Comparison of ENCODE assay signal across 22 mouse cellular contexts in genomic region chr5:139542043-139542365, GRCm38 (mm10). TPM values are rescaled to one million over a fixed set of nuclear protein-coding genes. Genes with fewer than 3 reads are reported as not detected.
DNase-seq lines count a peak whose midpoint lies in the region; ATAC-seq and TF ChIP-seq lines count a peak whose summit lies in the region.
"Had no signal": no experiment of that assay in that cellular context is flagged by ENCODE, and none has a peak within 500 bp of the region (broad histone marks: within the 10 kb centered on the region; RNA-seq: fewer than 3 reads in every experiment).

No protein-coding gene starts in this region.

- H3K27ac ChIP-seq in left cerebral cortex, adult 2 months = no peak overlapping the region
- H3K27ac ChIP-seq in hindbrain, embryonic 14.5 days = peak overlapping the region; percentile 78
- no peak overlapping the region for H3K27ac ChIP-seq in neural tube, embryonic 12.5 days
- H3K27ac ChIP-seq: embryonic facial prominence, embryonic 15.5 days; forebrain, embryonic 15.5 days had no signal

- TF ChIP-seq CTCF in left cerebral cortex, adult 2 months (IDR thresholded peaks at IDR 0.05) = no peak

- peak; percentile 70 to 74 for DNase-seq in cerebellum, postnatal 10 days
- no peak for DNase-seq in cerebellum, adult 9-10 months
- DNase-seq in left cerebral cortex, postnatal 4 days = peak; percentile 38
- no peak for DNase-seq in left cerebral cortex, adult 2 months (ENCODE audit: extremely low spot score in 1 of 2, low spot score in 2 of 2)
- no peak for DNase-seq in hindbrain, embryonic 14.5 days (ENCODE audit: low spot score)
- no peak for DNase-seq in thymus, adult 18-20 months
- DNase-seq in frontal cortex, adult 2 months (ENCODE audit: extremely low spot score in 1 of 2, low spot score in 1 of 2) = no peak
- DNase-seq: adrenal gland, postnatal 14 days; B cell, adult 2 months; gastrocnemius, postnatal 25 days; kidney, adult 2 months; layer of hippocampus, adult 9-11 months; lung, postnatal 4 days; right cerebral cortex, postnatal 4 days; thymus, postnatal 14 days had no signal

- H3K36me3 ChIP-seq in hindbrain, embryonic 14.5 days (replicated peaks; ENCODE audit: control insufficient read depth, insufficient read depth) = no peaks in the 10 kb centered on the region
- H3K36me3 ChIP-seq in neural tube, embryonic 12.5 days = peaks cover 3% of the 10 kb centered on the region; the same call in 1 of the 2 replicates
- H3K36me3 ChIP-seq: embryonic facial prominence, embryonic 15.5 days; forebrain, embryonic 15.5 days had no signal

- H3K4me2 ChIP-seq in hindbrain, embryonic 14.5 days (replicated peaks) = peak overlapping the region; percentile 64
- H3K4me2 ChIP-seq in neural tube, embryonic 12.5 days (replicated peaks) = peak overlapping the region; percentile 50; the same call in 1 of the 2 replicates
- H3K4me2 ChIP-seq: embryonic facial prominence, embryonic 15.5 days; forebrain, embryonic 15.5 days; heart, embryonic 11.5 days had no signal

- no peak overlapping the region for H3K9ac ChIP-seq in hindbrain, embryonic 14.5 days
- no peak overlapping the region for H3K9ac ChIP-seq in neural tube, embryonic 12.5 days
- H3K9ac ChIP-seq: embryonic facial prominence, embryonic 15.5 days; forebrain, embryonic 15.5 days had no signal

- ATAC-seq in hindbrain, embryonic 14.5 days (ENCODE audit: low FRiP score) = no peak
- ATAC-seq in neural tube, embryonic 12.5 days (ENCODE audit: low FRiP score, low read depth) = no peak
- ATAC-seq: forebrain, embryonic 15.5 days had no signal

- 0% methylated on average over 1 of the region's 1 CpGs for WGBS in hindbrain, embryonic 14.5 days
- 5% methylated on average over 1 of the region's 1 CpGs for WGBS in neural tube, embryonic 12.5 days

- H3K9me3 ChIP-seq in hindbrain, embryonic 14.5 days (ENCODE audit: control insufficient read depth, low read length) = no peaks in the 10 kb centered on the region
- H3K9me3 ChIP-seq in neural tube, embryonic 12.5 days = no peaks in the 10 kb centered on the region
- H3K9me3 ChIP-seq: embryonic facial prominence, embryonic 15.5 days; forebrain, embryonic 15.5 days had no signal

- no peak overlapping the region for H3K4me3 ChIP-seq in left cerebral cortex, adult 2 months
- no peak overlapping the region for H3K4me3 ChIP-seq in hindbrain, embryonic 14.5 days (replicated peaks; ENCODE audit: low read length)
- no peak overlapping the region for H3K4me3 ChIP-seq in neural tube, embryonic 12.5 days
- H3K4me3 ChIP-seq: embryonic facial prominence, embryonic 15.5 days; forebrain, embryonic 15.5 days had no signal

- H3K27me3 ChIP-seq in hindbrain, embryonic 14.5 days (ENCODE audit: control insufficient read depth, insufficient read depth, low read length) = peaks cover 71% of the 10 kb centered on the region
- H3K27me3 ChIP-seq in neural tube, embryonic 12.5 days (replicated peaks) = peaks cover 86% of the 10 kb centered on the region

- intact Hi-C loops in left cerebral cortex, postnatal 4 days (cut with DNase I) = no loop called here
- intact Hi-C loops in left cerebral cortex, adult 2 months (cut with DNase I) = no loop called here

- peaks cover 19% of the 10 kb centered on the region for H3K4me1 ChIP-seq in hindbrain, embryonic 14.5 days (replicated peaks; ENCODE audit: control insufficient read depth, insufficient read depth, low read length)
- H3K4me1 ChIP-seq in neural tube, embryonic 12.5 days = peaks cover 41% of the 10 kb centered on the region

RNA-seq across cellular contexts. Expression of gene Uncx, which starts 1.3 kb away (rescaled TPM):
- under 1 TPM in 1 of 2 experiments, not detected in 1; 0.64 TPM for total RNA-seq in left cerebral cortex, postnatal 4 days (2021)
- under 1 TPM; 0.19 to 0.27 TPM for total RNA-seq in left cerebral cortex, adult 2 months (2021)
- polyA plus RNA-seq in hindbrain, embryonic 14.5 days (2014; fragmentation: Nextera tagmentation; extraction: Ambion mirVana) = 25.4 and 31.0 TPM in 2 replicates
- 92.9 and 107 TPM in 2 replicates for polyA plus RNA-seq in neural tube, embryonic 12.5 days (2016; fragmentation: Nextera tagmentation; extraction: Ambion mirVana)
- 0.08 and 0.44 TPM in 2 replicates for polyA plus RNA-seq in frontal cortex, adult 2 months (2012; rRNA removed)
- total RNA-seq: adrenal gland, postnatal 14 days; gastrocnemius, postnatal 25 days; hematopoietic stem cell, adult 5-6 weeks had no signal
- polyA plus RNA-seq: liver, embryonic 16.5 days; stomach, embryonic 14.5 days had no signal

RNA-seq across cellular contexts. Expression of gene Zfand2a, which starts 57.7 kb away (rescaled TPM):
- 10 to 100 TPM; 58.7 to 60.3 TPM for total RNA-seq in left cerebral cortex, postnatal 4 days (2021)
- 10 to 100 TPM; 53.9 to 60.0 TPM for total RNA-seq in left cerebral cortex, adult 2 months (2021)
- polyA plus RNA-seq in hindbrain, embryonic 14.5 days (2014; fragmentation: Nextera tagmentation; extraction: Ambion mirVana) = 13.9 and 15.9 TPM in 2 replicates
- 10.1 and 15.2 TPM in 2 replicates for polyA plus RNA-seq in neural tube, embryonic 12.5 days (2016; fragmentation: Nextera tagmentation; extraction: Ambion mirVana)
- polyA plus RNA-seq in frontal cortex, adult 2 months (2012; rRNA removed) = 45.4 and 49.0 TPM in 2 replicates

Comparison
In these comparisons a context has a peak if more than half of its experiments do, and no peak if none do; other contexts are left out.
1. DNase-seq: peak in cerebellum, postnatal 10 days (2 of 2) and left cerebral cortex, postnatal 4 days (single experiment); none in cerebellum, adult 9-10 months (single experiment), left cerebral cortex, adult 2 months (0 of 2), hindbrain, embryonic 14.5 days (single experiment), thymus, adult 18-20 months (0 of 2) and frontal cortex, adult 2 months (0 of 2).
2. RNA of gene Uncx, which starts 1.3 kb away (polyA plus RNA-seq): 92.9 to 107 TPM in neural tube, embryonic 12.5 days and 25.4 to 31.0 TPM in hindbrain, embryonic 14.5 days; 0.08 to 0.44 TPM in frontal cortex, adult 2 months; every median in the first group is over 10 times any median in the second.